Mouse (Mus musculus) midbrain, embryonic 14.5 days (tissue): Measurements from ENCODE around the gene Vmn2r27. TPM values are rescaled to one million over a fixed set of nuclear protein-coding genes. Genes with fewer than 3 reads are reported as not detected.

Source experiments
- ATAC-seq: fragments of 200-750 bp; cut with Nextera tagmentation; 2 replicates; pipeline ENCODE4 v1.8.0; 2017; ENCODE audit warnings: moderate number of reproducible peaks, moderate library complexity; ENCODE audit not compliant: low FRiP score, low TSS enrichment
- DNase-seq: peaks from one replicate; pipeline ENCODE4 v3.0.0-alpha.2; 2015
- H3K27ac ChIP-seq: fragments of 300-500 bp; sonication (generic); replicated peaks from 2 replicates; pipeline ENCODE4 v1.5.1; 2014; ENCODE audit warnings: mild to moderate bottlenecking, low read depth, low read length, moderate library complexity
- H3K27me3 ChIP-seq: fragments of 300-500 bp; sonication (generic); 2 replicates; pipeline ENCODE4 v1.6.1; 2014; ENCODE audit warnings: low read length, control low read depth, mixed read lengths; ENCODE audit not compliant: control insufficient read depth, insufficient read depth
- H3K36me3 ChIP-seq: fragments of 300-500 bp; sonication (generic); 2 replicates; pipeline ENCODE4 v1.6.1; 2014; ENCODE audit warnings: low read length, control low read depth; ENCODE audit not compliant: control insufficient read depth, insufficient read depth
- H3K4me1 ChIP-seq: fragments of 300-500 bp; sonication (generic); 2 replicates; pipeline ENCODE4 v1.6.1; 2014; ENCODE audit warnings: mild to moderate bottlenecking, antibody characterized with exemption, low read length, control low read depth; ENCODE audit not compliant: control insufficient read depth, insufficient read depth
- H3K4me2 ChIP-seq: fragments of 300-500 bp; sonication (generic); 2 replicates; pipeline ENCODE4 v1.6.1; 2014; ENCODE audit warnings: mild to moderate bottlenecking, low read length, moderate library complexity
- H3K4me3 ChIP-seq: fragments of 300-500 bp; sonication (generic); replicated peaks from 2 replicates; pipeline ENCODE4 v1.5.1; 2014; ENCODE audit warnings: low read depth, low read length
- H3K9ac ChIP-seq: fragments of 300-500 bp; sonication (generic); replicated peaks from 2 replicates; pipeline ENCODE4 v1.6.1; 2014; ENCODE audit warnings: mild to moderate bottlenecking, low read length, moderate library complexity
- H3K9me3 ChIP-seq: fragments of 300-500 bp; sonication (generic); 2 replicates; pipeline ENCODE4 v1.6.1; 2016; ENCODE audit warnings: low read length, control low read depth, mixed read lengths; ENCODE audit not compliant: control insufficient read depth
- WGBS: fragments of 180-500 bp; shearing (Covaris S2); extraction: QIAGEN DNeasy Blood & Tissue Kit; methylation state at CpG from one replicate; pipeline ENCODE4 v1.1.7; 2014; 5-methylcytosine and 5-hydroxymethylcytosine counted together
- polyA plus RNA-seq: library from polyadenylated mRNA; unstranded; fragments of >200 nt; fragmentation: Nextera tagmentation; extraction: Ambion mirVana; gene quantifications from 2 replicates; pipeline ENCODE4 v1.2.1, GENCODE M21; 2014

Gene Vmn2r27
- polyA plus RNA-seq, 1 experiment from 2014 or later, result not detected

DNA sequence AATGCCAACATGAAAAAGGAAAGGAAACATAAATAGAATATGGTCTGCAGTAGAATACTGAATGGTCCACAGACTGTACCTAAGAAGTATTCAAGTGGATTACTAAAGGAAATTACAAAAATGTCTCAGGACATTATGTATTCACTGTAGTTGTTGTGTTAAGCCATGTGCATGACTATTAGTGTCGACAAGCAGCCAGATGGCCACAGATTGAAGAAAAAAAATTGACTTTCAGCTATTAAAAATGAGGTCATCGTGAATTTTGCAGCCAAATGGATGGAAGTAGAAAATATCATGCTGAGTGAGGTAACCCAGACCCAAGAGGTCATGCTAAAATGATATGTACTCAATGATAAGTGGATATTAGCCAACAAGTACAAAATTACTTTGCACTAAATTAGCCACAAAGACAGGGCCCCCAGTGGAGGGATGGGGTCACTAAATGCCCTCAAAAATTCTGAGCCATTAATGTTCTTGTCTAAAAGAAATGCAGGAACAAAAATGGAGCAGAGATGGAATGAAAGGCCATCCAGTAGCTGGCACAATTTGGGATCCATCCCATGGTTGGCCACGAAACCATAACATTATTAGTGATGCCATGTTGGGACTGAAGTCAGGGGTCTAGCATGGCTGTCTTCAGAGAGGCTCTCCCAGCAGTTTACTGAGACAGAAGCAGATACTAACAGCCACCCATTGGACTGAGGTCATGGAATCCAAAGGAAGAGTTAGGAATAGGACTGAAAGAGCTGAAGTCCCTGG is 63.0 kb downstream of the Vmn2r27 start:
- WGBS, result 78% methylated on average over 3 of the region's 3 CpGs
- no peak for ATAC-seq
- Histone ChIP-seq H3K27ac (no peak overlapping the region), H3K9ac (no peak overlapping the region), H3K36me3 (no peaks in the 10 kb centered on the region), H3K9me3 (no peaks in the 10 kb centered on the region), H3K4me3 (no peak overlapping the region), H3K4me2 (no peak overlapping the region), H3K27me3 (no peaks in the 10 kb centered on the region), H3K4me1 (no peaks in the 10 kb centered on the region)
- no peak for DNase-seq

DNA sequence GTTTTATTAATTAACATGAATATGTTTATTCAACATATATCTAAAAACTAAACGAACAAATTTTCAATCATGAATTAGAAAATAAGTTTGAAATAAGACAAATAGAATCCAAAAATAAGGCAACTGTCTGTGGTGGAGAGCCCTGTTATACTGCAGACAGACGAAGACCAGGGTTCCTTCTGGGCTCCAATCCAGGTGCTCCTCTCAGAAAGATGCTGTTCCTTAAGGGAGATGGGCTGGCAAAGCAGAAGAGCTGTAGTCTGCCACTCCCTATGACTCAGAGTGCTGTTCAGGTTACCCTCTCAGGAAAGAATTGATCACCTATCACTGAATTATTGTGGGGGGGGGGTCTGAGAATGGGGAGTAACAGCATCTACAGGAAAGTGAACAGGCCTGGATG is 65.1 kb downstream of the Vmn2r27 start:
- DNase-seq (no peak), ATAC-seq (no peak)
- H3K4me3 ChIP-seq, result no peak overlapping the region
- H3K9ac ChIP-seq, result no peak overlapping the region
- H3K4me2 ChIP-seq, result no peak overlapping the region
- WGBS, result 83% methylated on average over 2 of the region's 2 CpGs
- no peaks in the 10 kb centered on the region for H3K36me3 ChIP-seq
- no peaks in the 10 kb centered on the region for H3K27me3 ChIP-seq
- no peaks in the 10 kb centered on the region for H3K9me3 ChIP-seq
- H3K4me1 ChIP-seq, result no peaks in the 10 kb centered on the region
- no peak overlapping the region for H3K27ac ChIP-seq

DNA sequence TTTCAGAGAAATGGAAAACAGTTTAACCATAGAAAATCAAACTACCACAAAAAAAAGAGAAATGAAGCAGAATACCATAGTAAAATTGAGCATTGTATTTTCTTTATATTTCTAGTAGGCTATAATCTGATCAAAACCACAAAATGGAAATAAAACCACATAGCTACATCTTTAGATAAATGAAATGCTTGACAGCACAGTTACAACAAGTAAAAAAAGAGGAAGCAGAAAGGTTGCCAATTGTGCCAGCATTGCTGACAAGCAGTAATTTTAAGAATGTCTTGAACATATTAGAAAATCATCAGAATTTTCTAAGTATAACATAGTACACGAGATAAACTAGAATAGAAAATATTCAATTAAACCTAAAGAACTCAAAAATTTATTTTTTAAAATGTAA is 81.8 kb downstream of the Vmn2r27 start:
- WGBS, result 58% methylated on average over 1 of the region's 1 CpGs
- ATAC-seq, result no peak
- H3K4me1 ChIP-seq, result no peaks in the 10 kb centered on the region

More for the DNA sequence above, 81.8 kb downstream of the Vmn2r27 start:
- Histone ChIP-seq H3K4me3 (no peak overlapping the region), H3K4me2 (no peak overlapping the region), H3K27ac (no peak overlapping the region), H3K36me3 (no peaks in the 10 kb centered on the region), H3K9me3 (no peaks in the 10 kb centered on the region), H3K27me3 (no peaks in the 10 kb centered on the region), H3K9ac (no peak overlapping the region)
- no peak for DNase-seq

Other genes with a start within 250 kb of the Vmn2r27 start
- gene Vmn2r26, start 207.3 kb downstream of the Vmn2r27 start, polyA plus RNA-seq, result not detected in 2 replicates
- 0.04 and 0.24 TPM in 2 replicates for gene Cd163, start 72.8 kb upstream of the Vmn2r27 start, polyA plus RNA-seq
- gene Pex5, start 183.2 kb upstream of the Vmn2r27 start, polyA plus RNA-seq, result 63.8 and 66.2 TPM in 2 replicates
- gene Clstn3, start 232.9 kb upstream of the Vmn2r27 start, polyA plus RNA-seq, result 78.0 and 105 TPM in 2 replicates